Mouse (Mus musculus): ENCODE results near the gene Med13.
"Not testable (repeated sequence)": the region's sequence is repeated elsewhere in the genome, so short reads cannot be mapped to it uniquely, and the experiment has no call there.

Gene Med13

GRCm38 (mm10) chr11:86310280-86310679 is 47.1 kb downstream of the Med13 start:
- no peak for DNase-seq (ENCODE audit: low spot score in 2 of 2)

GRCm38 (mm10) chr11:86292201-86292600 is 65.2 kb downstream of the Med13 start:
- DNase-seq (ENCODE audit: low spot score in 2 of 2), result not testable (repeated sequence)

DNA sequence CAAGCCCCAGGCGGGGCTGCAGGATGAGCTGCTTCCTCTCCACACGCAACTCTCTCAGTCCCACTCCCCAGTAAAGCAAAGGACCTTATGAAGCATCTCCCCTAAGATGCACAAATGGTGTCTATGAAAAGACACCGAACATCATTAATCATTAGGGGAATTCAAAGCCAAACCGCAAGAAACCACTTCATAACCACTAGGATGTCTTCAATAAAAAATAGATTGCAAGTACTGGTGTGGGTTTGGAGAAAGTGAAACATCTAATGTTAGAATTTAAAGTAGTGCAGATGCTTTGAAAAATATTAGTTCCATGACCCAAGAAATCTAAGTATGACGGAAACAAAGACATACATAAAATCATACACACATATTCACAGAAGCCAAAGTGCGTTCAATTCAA is 65.7 kb downstream of the Med13 start:
- DNase-seq (ENCODE audit: low spot score in 2 of 2), result no peak

DNA sequence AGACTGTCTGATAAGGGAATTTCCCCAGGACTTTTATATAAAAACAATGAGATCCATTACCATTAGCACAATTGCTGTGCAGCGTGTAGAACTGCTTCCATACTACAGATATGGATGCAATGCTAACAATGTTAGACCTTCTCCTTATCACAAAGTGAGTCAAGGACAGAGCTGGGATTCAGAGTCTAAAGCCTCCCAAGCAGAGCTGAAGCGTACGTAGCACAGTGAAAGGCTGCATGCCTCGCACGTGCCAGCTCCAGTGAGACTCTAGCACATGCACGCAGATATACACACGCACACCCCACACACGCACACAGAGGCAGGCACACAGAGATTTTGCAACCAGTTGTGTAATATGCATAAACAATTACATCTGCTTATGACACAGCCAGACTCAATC is 71.7 kb downstream of the Med13 start:
- DNase-seq (ENCODE audit: low spot score in 2 of 2), result no peak

GRCm38 (mm10) chr11:86278442-86279102 is 78.8 kb downstream of the Med13 start:
- DNase-seq (ENCODE audit: low spot score in 2 of 2), result no peak

- peak; percentile 87 to 92 for DNase-seq (ENCODE audit: low spot score in 2 of 2)
Observed at GRCm38 (mm10) chr11:86257460-86258076, 99.8 kb downstream of the Med13 start, which contains the start of gene Ints2. Ints2 (minus strand) TSS chr11:86257575.

DNA sequence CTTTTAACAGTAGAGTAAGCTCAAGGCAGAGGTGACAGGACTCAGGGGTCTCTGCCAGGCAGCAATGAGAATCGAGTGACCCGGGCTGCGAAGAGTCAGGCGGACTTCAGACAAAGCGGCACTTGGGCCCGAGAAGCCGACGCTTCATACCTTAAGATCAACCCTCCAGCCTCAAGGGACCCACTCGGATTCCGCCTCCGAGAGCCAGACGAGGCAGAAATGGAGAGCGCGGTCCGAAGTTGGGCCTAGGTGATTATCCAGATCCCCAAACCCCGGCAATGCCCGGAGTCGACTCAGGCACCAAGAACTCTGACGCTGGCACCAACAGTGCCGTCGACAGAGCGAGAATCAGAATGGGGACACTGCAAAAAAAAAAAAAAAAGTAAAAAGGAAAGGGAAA is 100.3 kb downstream of the Med13 start:
- peak in 1 of 2 experiments; percentile 27 for DNase-seq (ENCODE audit: low spot score in 2 of 2)

- no peak for DNase-seq (ENCODE audit: low spot score in 2 of 2)
Observed at GRCm38 (mm10) chr11:86253342-86253741, 104.1 kb downstream of the Med13 start.

DNA sequence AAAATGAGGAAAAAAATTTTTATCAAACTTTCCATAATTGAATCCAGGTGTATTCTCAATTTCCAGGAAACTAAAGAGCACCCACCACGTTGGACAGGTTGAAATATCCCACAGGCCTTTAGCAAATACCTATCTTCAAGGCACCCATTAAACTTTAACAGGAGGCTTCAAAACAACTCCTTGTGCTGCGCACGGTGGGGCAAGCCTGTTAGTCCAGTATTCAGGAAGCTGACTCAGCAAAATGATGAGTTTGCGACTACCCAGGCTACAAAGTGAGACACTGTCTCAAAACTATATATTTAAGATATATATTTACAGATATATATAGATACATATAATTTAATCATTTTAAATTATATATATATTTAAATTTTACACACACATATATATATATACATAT is 125.0 kb downstream of the Med13 start:
- DNase-seq (ENCODE audit: low spot score in 2 of 2), result no peak

- no peak for DNase-seq (ENCODE audit: low spot score in 2 of 2)
Observed at GRCm38 (mm10) chr11:86231781-86232350, 125.5 kb downstream of the Med13 start.

- DNase-seq (ENCODE audit: low spot score in 2 of 2), result no peak
Observed at GRCm38 (mm10) chr11:86226646-86227180, 130.7 kb downstream of the Med13 start.

GRCm38 (mm10) chr11:86225761-86226160 is 131.6 kb downstream of the Med13 start:
- no peak for DNase-seq (ENCODE audit: low spot score in 2 of 2)
